Mouse (Mus musculus): ENCODE measurements around the gene Ino80d. TPM values are rescaled to one million over a fixed set of nuclear protein-coding genes. Genes with fewer than 3 reads are reported as not detected.
"Not testable (repeated sequence)": the region's sequence is repeated elsewhere in the genome, so short reads cannot be mapped to it uniquely, and the experiment has no call there.

Ino80d gene
- 7.9 and 8.9 TPM in 2 replicates for polyA plus RNA-seq (2014; fragmentation: Nextera tagmentation; extraction: Ambion mirVana)

DNA sequence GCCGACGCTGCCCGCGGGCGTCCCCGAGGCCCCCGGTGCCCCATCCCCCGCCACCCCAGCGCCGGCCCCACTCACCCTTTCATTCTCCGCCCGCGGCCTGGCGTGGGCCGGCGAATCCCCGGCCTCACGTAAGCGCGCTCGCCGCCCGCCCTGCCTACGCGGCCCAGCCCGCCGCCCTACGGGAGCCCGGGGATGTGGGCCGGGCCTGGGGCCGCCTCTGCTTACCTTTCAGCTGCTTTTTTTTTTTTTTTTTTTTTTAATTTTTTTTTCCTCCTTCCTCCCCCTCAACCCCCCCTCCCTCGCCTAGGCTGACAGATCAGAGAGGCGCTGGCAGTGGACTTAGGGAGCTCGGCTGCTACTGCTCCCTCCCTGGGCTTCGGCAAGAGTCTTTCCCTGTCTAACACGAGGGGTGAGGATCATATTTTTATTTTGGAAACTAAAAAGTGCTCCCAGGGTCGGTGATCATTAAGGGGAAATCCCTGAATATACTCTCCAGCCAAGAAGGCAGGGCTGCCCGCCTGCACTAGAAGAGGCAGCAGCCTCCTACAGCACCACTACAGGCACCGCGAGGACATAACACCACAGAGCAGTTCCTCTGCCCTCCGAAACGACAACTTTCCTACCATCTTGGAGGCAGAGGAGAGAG is at the start of gene Ino80d:
Gene Ino80d (minus strand): TSS at position 532 of the 646 bp plus-strand sequence.
- DNase-seq (ENCODE audit: low spot score) (peak; percentile 88), ATAC-seq (replicated peaks; ENCODE audit: insufficient number of reproducible peaks, low FRiP score, low TSS enrichment, low read depth) (peak; percentile 88)
- peak within 1 kb of the TSS; percentile 96 for H3K4me3 ChIP-seq (ENCODE audit: low read depth, low read length)
- peak within 1 kb of the TSS; percentile 100 for H3K27ac ChIP-seq (replicated peaks; ENCODE audit: low read depth, low read length)
- 0% methylated on average over 36 of the region's 42 CpGs for WGBS
- no peaks in the 10 kb centered on the region for H3K36me3 ChIP-seq (replicated peaks; ENCODE audit: control insufficient read depth, insufficient read depth, low read depth, low read length)
- peak within 1 kb of the TSS; percentile 100 for H3K9ac ChIP-seq (replicated peaks; ENCODE audit: low read length)
- H3K9me3 ChIP-seq (replicated peaks; ENCODE audit: control insufficient read depth, low read length) = no peaks in the 10 kb centered on the region
- peak within 1 kb of the TSS; percentile 62 for H3K4me2 ChIP-seq (ENCODE audit: low read depth, low read length)
- no peaks in the 10 kb centered on the region for H3K27me3 ChIP-seq (ENCODE audit: control insufficient read depth, insufficient read depth, low read length)
- H3K4me1 ChIP-seq (ENCODE audit: control insufficient read depth, insufficient read depth, low read length) = no peaks in the 10 kb centered on the region; the same call in 1 of the 2 replicates

DNA sequence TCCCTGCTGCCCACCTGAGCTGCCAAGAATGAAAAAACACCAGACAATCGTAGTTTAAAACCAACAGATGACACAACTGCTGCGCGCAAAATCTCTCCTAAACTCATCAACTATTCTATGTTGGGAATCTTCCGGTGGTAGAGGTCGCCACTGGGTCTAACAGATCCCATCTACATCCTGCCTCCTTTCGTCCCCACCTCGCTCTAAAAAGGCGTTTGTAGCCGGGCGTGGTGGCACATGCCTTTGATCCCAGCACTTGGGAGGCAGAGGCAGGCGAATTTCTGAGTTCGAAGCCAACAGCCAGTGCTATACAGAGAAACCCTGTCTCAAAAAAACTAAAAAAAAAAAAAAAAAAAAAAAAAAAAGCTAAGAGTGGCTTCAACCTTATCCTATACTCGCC is 25.8 kb upstream of the Ino80d start:
- Histone ChIP-seq H3K4me3 (ENCODE audit: low read depth, low read length) (no peak overlapping the region), H3K9me3 (replicated peaks; ENCODE audit: control insufficient read depth, low read length) (no peaks in the 10 kb centered on the region), H3K27me3 (ENCODE audit: control insufficient read depth, insufficient read depth, low read length) (no peaks in the 10 kb centered on the region), H3K4me1 (ENCODE audit: control insufficient read depth, insufficient read depth, low read length) (no peaks in the 10 kb centered on the region), H3K4me2 (ENCODE audit: low read depth, low read length) (no peak overlapping the region), H3K9ac (replicated peaks; ENCODE audit: low read length) (no peak overlapping the region), H3K36me3 (replicated peaks; ENCODE audit: control insufficient read depth, insufficient read depth, low read depth, low read length) (no peaks in the 10 kb centered on the region), H3K27ac (replicated peaks; ENCODE audit: low read depth, low read length) (no peak overlapping the region)
- ATAC-seq (replicated peaks; ENCODE audit: insufficient number of reproducible peaks, low FRiP score, low TSS enrichment, low read depth) (no peak), DNase-seq (ENCODE audit: low spot score) (no peak)
- 94% methylated on average over 13 of the region's 13 CpGs for WGBS

DNA sequence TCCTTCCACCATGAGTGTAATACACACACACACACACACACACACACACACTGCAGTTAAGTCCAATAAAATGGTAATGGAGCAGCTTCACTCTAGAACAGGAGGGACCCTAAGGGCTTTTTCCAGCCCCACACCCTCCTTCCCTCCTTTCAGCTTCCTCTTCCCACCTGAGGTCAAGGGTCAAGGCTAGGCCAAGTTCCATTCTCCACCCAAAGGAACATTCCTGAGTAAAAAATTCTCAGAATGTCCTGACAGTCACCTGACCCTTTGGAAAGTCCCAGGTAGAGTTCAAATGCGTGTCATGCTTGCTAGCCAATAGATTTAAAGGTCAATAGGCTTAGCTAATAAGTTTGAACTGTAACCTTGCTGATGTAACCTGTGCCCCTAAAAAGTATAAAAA is 24.1 kb upstream of the Ino80d start:
- not testable (repeated sequence) for H3K27me3 ChIP-seq (ENCODE audit: control insufficient read depth, insufficient read depth, low read length); H3K9ac ChIP-seq (replicated peaks; ENCODE audit: low read length); H3K4me1 ChIP-seq (ENCODE audit: control insufficient read depth, insufficient read depth, low read length); ATAC-seq (replicated peaks; ENCODE audit: insufficient number of reproducible peaks, low FRiP score, low TSS enrichment, low read depth); DNase-seq (ENCODE audit: low spot score); H3K4me3 ChIP-seq (ENCODE audit: low read depth, low read length); H3K4me2 ChIP-seq (ENCODE audit: low read depth, low read length); H3K36me3 ChIP-seq (replicated peaks; ENCODE audit: control insufficient read depth, insufficient read depth, low read depth, low read length); H3K27ac ChIP-seq (replicated peaks; ENCODE audit: low read depth, low read length); H3K9me3 ChIP-seq (replicated peaks; ENCODE audit: control insufficient read depth, low read length)
- WGBS = 87% methylated on average over 1 of the region's 1 CpGs

DNA sequence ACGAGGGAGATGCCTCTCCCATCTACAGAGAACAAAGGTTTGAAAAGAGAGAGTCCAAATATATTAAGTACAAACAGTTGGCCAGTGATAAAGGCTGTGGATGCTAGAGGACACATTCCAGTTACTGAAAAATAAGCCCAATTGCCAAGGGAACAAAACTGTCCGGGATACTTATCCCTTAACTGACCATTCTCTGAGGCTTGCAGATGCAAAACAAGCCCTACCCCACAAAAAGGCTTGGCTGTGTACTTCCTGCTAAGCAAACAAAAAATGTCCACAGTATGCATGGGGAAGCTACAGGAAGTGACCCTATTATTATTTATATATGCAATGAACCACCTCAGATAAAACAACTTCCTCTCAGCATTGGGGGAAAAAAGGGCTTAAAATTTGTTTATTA is 23.5 kb upstream of the Ino80d start:
- no peak overlapping the region for H3K4me2 ChIP-seq (ENCODE audit: low read depth, low read length)
- 91% methylated on average over 2 of the region's 2 CpGs for WGBS
- DNase-seq (ENCODE audit: low spot score) (no peak), ATAC-seq (replicated peaks; ENCODE audit: insufficient number of reproducible peaks, low FRiP score, low TSS enrichment, low read depth) (no peak)
- no peaks in the 10 kb centered on the region for H3K4me1 ChIP-seq (ENCODE audit: control insufficient read depth, insufficient read depth, low read length)
- H3K36me3 ChIP-seq (replicated peaks; ENCODE audit: control insufficient read depth, insufficient read depth, low read depth, low read length) = no peaks in the 10 kb centered on the region
- H3K9ac ChIP-seq (replicated peaks; ENCODE audit: low read length) = no peak overlapping the region
- no peaks in the 10 kb centered on the region for H3K9me3 ChIP-seq (replicated peaks; ENCODE audit: control insufficient read depth, low read length)
- no peak overlapping the region for H3K4me3 ChIP-seq (ENCODE audit: low read depth, low read length)
- H3K27me3 ChIP-seq (ENCODE audit: control insufficient read depth, insufficient read depth, low read length) = no peaks in the 10 kb centered on the region
- H3K27ac ChIP-seq (replicated peaks; ENCODE audit: low read depth, low read length) = no peak overlapping the region

DNA sequence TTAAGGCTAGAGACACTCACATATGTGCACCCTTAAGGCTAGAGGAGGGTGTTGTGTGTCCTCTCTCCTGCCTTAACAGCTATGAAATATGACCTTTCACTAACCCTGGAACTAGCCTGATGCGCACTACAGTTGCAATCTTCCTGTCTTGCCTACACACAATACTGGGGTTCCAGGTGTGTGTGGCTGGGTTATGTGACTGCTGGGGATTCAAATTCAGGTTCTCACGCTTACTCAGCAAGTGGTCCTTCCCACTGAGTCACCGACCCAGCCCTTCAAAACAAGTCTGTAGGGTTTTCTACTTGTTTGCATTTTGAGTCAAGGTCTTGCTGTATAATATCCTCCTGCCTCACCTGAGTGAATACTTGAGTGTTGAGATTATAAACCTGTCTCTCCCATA is 20.1 kb upstream of the Ino80d start:
- H3K27me3 ChIP-seq (ENCODE audit: control insufficient read depth, insufficient read depth, low read length) = no peaks in the 10 kb centered on the region
- no peak overlapping the region for H3K27ac ChIP-seq (replicated peaks; ENCODE audit: low read depth, low read length)
- no peak overlapping the region for H3K4me2 ChIP-seq (ENCODE audit: low read depth, low read length)
- no peaks in the 10 kb centered on the region for H3K9me3 ChIP-seq (replicated peaks; ENCODE audit: control insufficient read depth, low read length)
- no peak overlapping the region for H3K9ac ChIP-seq (replicated peaks; ENCODE audit: low read length)
- H3K4me1 ChIP-seq (ENCODE audit: control insufficient read depth, insufficient read depth, low read length) = no peaks in the 10 kb centered on the region
- 77% methylated on average over 3 of the region's 3 CpGs for WGBS
- DNase-seq (ENCODE audit: low spot score) (no peak), ATAC-seq (replicated peaks; ENCODE audit: insufficient number of reproducible peaks, low FRiP score, low TSS enrichment, low read depth) (no peak)
- H3K4me3 ChIP-seq (ENCODE audit: low read depth, low read length) = no peak overlapping the region
- H3K36me3 ChIP-seq (replicated peaks; ENCODE audit: control insufficient read depth, insufficient read depth, low read depth, low read length) = no peaks in the 10 kb centered on the region

DNA sequence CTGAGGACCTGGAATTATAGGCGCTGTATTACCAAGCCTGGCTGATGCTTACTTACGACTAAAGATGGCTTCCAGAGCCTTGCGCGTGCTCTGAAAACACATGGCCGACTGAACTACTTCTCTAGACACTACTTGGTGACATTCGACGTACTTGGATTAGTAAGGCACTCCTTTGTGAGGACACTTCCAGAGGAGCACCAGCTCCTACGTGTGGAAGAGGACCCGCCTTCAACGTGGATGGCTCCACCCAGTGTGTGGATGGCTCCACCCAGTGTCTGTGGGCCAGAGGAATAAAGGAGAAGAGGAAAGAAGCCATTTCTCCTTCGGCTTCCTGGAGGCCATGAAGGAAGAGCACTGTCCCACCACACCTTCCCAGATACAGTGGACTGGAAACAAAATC is 17.3 kb upstream of the Ino80d start:
- H3K4me3 ChIP-seq (ENCODE audit: low read depth, low read length) = no peak overlapping the region
- 89% methylated on average over 11 of the region's 11 CpGs for WGBS
- no peak overlapping the region for H3K9ac ChIP-seq (replicated peaks; ENCODE audit: low read length)
- no peaks in the 10 kb centered on the region for H3K27me3 ChIP-seq (ENCODE audit: control insufficient read depth, insufficient read depth, low read length)
- DNase-seq (ENCODE audit: low spot score) (no peak), ATAC-seq (replicated peaks; ENCODE audit: insufficient number of reproducible peaks, low FRiP score, low TSS enrichment, low read depth) (no peak)
- H3K9me3 ChIP-seq (replicated peaks; ENCODE audit: control insufficient read depth, low read length) = no peaks in the 10 kb centered on the region
- H3K36me3 ChIP-seq (replicated peaks; ENCODE audit: control insufficient read depth, insufficient read depth, low read depth, low read length) = no peaks in the 10 kb centered on the region
- no peak overlapping the region for H3K27ac ChIP-seq (replicated peaks; ENCODE audit: low read depth, low read length)
- H3K4me1 ChIP-seq (ENCODE audit: control insufficient read depth, insufficient read depth, low read length) = no peaks in the 10 kb centered on the region
- no peak overlapping the region for H3K4me2 ChIP-seq (ENCODE audit: low read depth, low read length)

DNA sequence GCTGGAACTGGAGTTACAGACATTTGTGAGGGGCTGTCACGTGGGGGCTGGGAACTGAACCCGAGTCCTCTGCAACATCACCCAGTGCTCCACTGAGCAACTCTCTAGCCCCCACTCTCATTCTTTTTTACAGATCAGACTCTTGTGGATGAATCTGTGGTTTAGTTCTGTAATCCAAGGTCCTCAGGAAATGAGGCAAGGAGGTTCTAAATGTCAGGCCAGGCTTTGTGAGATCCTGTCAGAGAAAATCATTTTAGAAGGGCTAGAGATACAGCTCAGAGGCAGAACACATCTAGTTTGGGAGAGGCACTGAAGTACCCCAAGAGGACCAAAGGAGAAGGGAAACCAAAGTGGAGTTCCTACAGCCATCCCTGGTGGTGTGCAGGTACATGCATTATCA is 16.4 kb upstream of the Ino80d start:
- Histone ChIP-seq H3K9ac (replicated peaks; ENCODE audit: low read length) (no peak overlapping the region), H3K27ac (replicated peaks; ENCODE audit: low read depth, low read length) (no peak overlapping the region), H3K36me3 (replicated peaks; ENCODE audit: control insufficient read depth, insufficient read depth, low read depth, low read length) (no peaks in the 10 kb centered on the region), H3K4me3 (ENCODE audit: low read depth, low read length) (no peak overlapping the region), H3K4me1 (ENCODE audit: control insufficient read depth, insufficient read depth, low read length) (no peaks in the 10 kb centered on the region), H3K4me2 (ENCODE audit: low read depth, low read length) (no peak overlapping the region), H3K9me3 (replicated peaks; ENCODE audit: control insufficient read depth, low read length) (no peaks in the 10 kb centered on the region), H3K27me3 (ENCODE audit: control insufficient read depth, insufficient read depth, low read length) (no peaks in the 10 kb centered on the region)
- 88% methylated on average over 2 of the region's 2 CpGs for WGBS
- ATAC-seq (replicated peaks; ENCODE audit: insufficient number of reproducible peaks, low FRiP score, low TSS enrichment, low read depth) (no peak), DNase-seq (ENCODE audit: low spot score) (no peak)

DNA sequence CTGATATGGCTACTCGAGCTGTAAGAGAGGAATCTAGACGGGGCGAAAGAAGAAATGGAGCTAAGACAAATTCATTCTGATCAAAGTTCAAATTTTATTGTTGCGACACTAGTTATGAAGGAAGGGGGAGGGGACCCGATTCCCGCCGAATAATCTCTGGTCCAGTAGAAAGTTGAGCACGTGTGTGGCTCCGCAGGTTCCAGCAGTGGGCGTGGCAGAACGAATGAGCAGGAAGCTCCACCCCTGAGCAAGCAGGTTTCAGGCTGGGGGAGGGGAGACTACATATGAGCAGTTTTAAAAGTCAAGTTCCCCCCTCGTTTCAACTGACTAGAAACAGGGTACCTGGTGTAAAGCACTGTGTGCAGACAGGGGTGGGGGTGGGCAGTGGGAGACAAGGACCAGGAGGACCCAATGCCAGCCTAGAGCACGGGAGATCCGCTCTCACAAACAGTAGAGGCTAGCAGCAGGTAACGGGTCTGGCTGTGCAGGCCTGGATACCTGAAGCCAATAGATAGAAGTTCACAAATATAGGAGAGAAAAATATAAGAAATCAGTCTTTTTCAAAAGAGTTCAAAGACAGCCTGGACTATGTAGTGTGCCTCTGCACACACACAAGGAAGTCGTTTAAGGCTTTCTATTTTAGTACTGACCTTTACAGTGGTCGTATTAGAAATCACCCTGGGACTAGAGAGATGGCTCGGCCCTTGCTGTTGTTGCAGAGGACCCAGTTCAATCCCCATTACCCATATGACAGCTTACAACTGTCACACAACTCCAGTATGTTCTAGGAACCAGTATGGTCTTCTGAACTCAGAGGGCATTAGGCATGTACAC is 15.6 kb upstream of the Ino80d start:
- peak overlapping the region; percentile 41 for H3K4me2 ChIP-seq (ENCODE audit: low read depth, low read length)
- H3K9me3 ChIP-seq (replicated peaks; ENCODE audit: control insufficient read depth, low read length) = no peaks in the 10 kb centered on the region
- WGBS = 22% methylated on average over 18 of the region's 18 CpGs
- H3K4me3 ChIP-seq (ENCODE audit: low read depth, low read length) = peak overlapping the region; percentile 18
- H3K36me3 ChIP-seq (replicated peaks; ENCODE audit: control insufficient read depth, insufficient read depth, low read depth, low read length) = no peaks in the 10 kb centered on the region; the same call in 1 of the 2 replicates
- H3K9ac ChIP-seq (replicated peaks; ENCODE audit: low read length) = peak overlapping the region; percentile 48
- ATAC-seq (replicated peaks; ENCODE audit: insufficient number of reproducible peaks, low FRiP score, low TSS enrichment, low read depth) (peak; percentile 79; the same call in 1 of the 2 replicates), DNase-seq (ENCODE audit: low spot score) (no peak)
- H3K27me3 ChIP-seq (ENCODE audit: control insufficient read depth, insufficient read depth, low read length) = no peaks in the 10 kb centered on the region
- no peak overlapping the region for H3K27ac ChIP-seq (replicated peaks; ENCODE audit: low read depth, low read length)
- H3K4me1 ChIP-seq (ENCODE audit: control insufficient read depth, insufficient read depth, low read length) = no peaks in the 10 kb centered on the region
